Comparison of ENCODE assay signal across 8 mouse cellular contexts in genomic region chr6:108658416-108659201, GRCm38 (mm10). TPM values are rescaled to one million over a fixed set of nuclear protein-coding genes. Genes with fewer than 3 reads are reported as not detected.
A peak's percentile ranks its signal among the peaks of the same experiment; 100 is the strongest.
DNase-seq lines count a peak whose midpoint lies in the region; ATAC-seq and TF ChIP-seq lines count a peak whose summit lies in the region.

No protein-coding gene starts in this region.

- H3K4me1 ChIP-seq in hindbrain, postnatal 0 days (ENCODE audit: insufficient read depth, low read length): peaks cover 6% of the 10 kb centered on the region; the same call in 1 of the 2 replicates
- peaks cover 22% of the 10 kb centered on the region for H3K4me1 ChIP-seq in limb, embryonic 15.5 days
- H3K4me1 ChIP-seq in midbrain, embryonic 15.5 days: peaks cover 22% of the 10 kb centered on the region
- peaks cover 16% of the 10 kb centered on the region for H3K4me1 ChIP-seq in stomach, embryonic 16.5 days (ENCODE audit: control insufficient read depth, insufficient read depth, low read length)

- ATAC-seq in hindbrain, postnatal 0 days: no peak
- ATAC-seq in limb, embryonic 15.5 days (ENCODE audit: insufficient number of reproducible peaks, low FRiP score, low TSS enrichment, low read depth): no peak
- no peak for ATAC-seq in midbrain, embryonic 15.5 days (replicated peaks)
- ATAC-seq in stomach, embryonic 16.5 days (ENCODE audit: insufficient read depth, low FRiP score): no peak

- intact Hi-C loops in gastrocnemius, postnatal 14 days (cut with DNase I; ENCODE audit: low total_unique reads): loop anchor here (10.0 kb wide), 1 partner anchor 84 kb away; no protein-coding TSS in a partner anchor

- no peaks in the 10 kb centered on the region for H3K27me3 ChIP-seq in hindbrain, postnatal 0 days (ENCODE audit: insufficient read depth, low read length)
- 0 out of 2 replicates have a peak, but pooled peaks cover 3% of the 10 kb centered on the region for H3K27me3 ChIP-seq in limb, embryonic 15.5 days
- peaks cover 15% of the 10 kb centered on the region for H3K27me3 ChIP-seq in midbrain, embryonic 15.5 days (replicated peaks)
- H3K27me3 ChIP-seq in stomach, embryonic 16.5 days (ENCODE audit: control insufficient read depth, insufficient read depth, low read length): no peaks in the 10 kb centered on the region

- peak; percentile 68 for DNase-seq in NIH3T3 (ENCODE audit: low read depth)
- peak; percentile 73 for DNase-seq in cerebellum, adult 8-10 months
- peak; percentile 63 for DNase-seq in gastrocnemius, postnatal 14 days
- DNase-seq in hindbrain, postnatal 0 days (ENCODE audit: low spot score): peak; percentile 26
- no peak for DNase-seq in right cerebral cortex, postnatal 14 days

- H3K4me2 ChIP-seq in hindbrain, postnatal 0 days (ENCODE audit: low read depth, low read length): peak overlapping the region; percentile 90
- H3K4me2 ChIP-seq in limb, embryonic 15.5 days: peak overlapping the region; percentile 84
- peak overlapping the region; percentile 99 for H3K4me2 ChIP-seq in midbrain, embryonic 15.5 days
- peak overlapping the region; percentile 86 for H3K4me2 ChIP-seq in stomach, embryonic 16.5 days (ENCODE audit: low read depth, low read length)

- peak overlapping the region; percentile 50 for H3K4me3 ChIP-seq in hindbrain, postnatal 0 days (ENCODE audit: low read length)
- peak overlapping the region; percentile 53 for H3K4me3 ChIP-seq in limb, embryonic 15.5 days
- H3K4me3 ChIP-seq in midbrain, embryonic 15.5 days: peak overlapping the region; percentile 67
- H3K4me3 ChIP-seq in stomach, embryonic 16.5 days (replicated peaks; ENCODE audit: low read length): peak overlapping the region; percentile 78

- WGBS in hindbrain, postnatal 0 days: 3% methylated on average over 31 of the region's 31 CpGs
- WGBS in limb, embryonic 15.5 days: 5% methylated on average over 31 of the region's 31 CpGs
- WGBS in midbrain, embryonic 15.5 days: 3% methylated on average over 31 of the region's 31 CpGs
- 3% methylated on average over 31 of the region's 31 CpGs for WGBS in stomach, embryonic 16.5 days

- peak overlapping the region; percentile 74 for H3K9ac ChIP-seq in hindbrain, postnatal 0 days (replicated peaks; ENCODE audit: low read length)
- H3K9ac ChIP-seq in limb, embryonic 15.5 days: peak overlapping the region; percentile 42
- H3K9ac ChIP-seq in midbrain, embryonic 15.5 days: peak overlapping the region; percentile 76
- peak overlapping the region; percentile 84 for H3K9ac ChIP-seq in stomach, embryonic 16.5 days (ENCODE audit: low read length)

- peak overlapping the region; percentile 94 for H3K27ac ChIP-seq in hindbrain, postnatal 0 days
- peak overlapping the region; percentile 96 for H3K27ac ChIP-seq in limb, embryonic 15.5 days
- H3K27ac ChIP-seq in midbrain, embryonic 15.5 days: peak overlapping the region; percentile 89
- H3K27ac ChIP-seq in stomach, embryonic 16.5 days (ENCODE audit: low read length): peak overlapping the region; percentile 100

- no peaks in the 10 kb centered on the region for H3K36me3 ChIP-seq in hindbrain, postnatal 0 days (ENCODE audit: insufficient read depth, low read length)
- H3K36me3 ChIP-seq in limb, embryonic 15.5 days: no peaks in the 10 kb centered on the region
- H3K36me3 ChIP-seq in midbrain, embryonic 15.5 days (replicated peaks): no peaks in the 10 kb centered on the region
- no peaks in the 10 kb centered on the region for H3K36me3 ChIP-seq in stomach, embryonic 16.5 days (ENCODE audit: control insufficient read depth, insufficient read depth, low read length)

- no peak for TF ChIP-seq CTCF in hindbrain, postnatal 0 days (IDR thresholded peaks at IDR 0.05; ENCODE audit: low read depth)

- no peaks in the 10 kb centered on the region for H3K9me3 ChIP-seq in hindbrain, postnatal 0 days (ENCODE audit: low read length)
- H3K9me3 ChIP-seq in limb, embryonic 15.5 days: no peaks in the 10 kb centered on the region
- H3K9me3 ChIP-seq in midbrain, embryonic 15.5 days: no peaks in the 10 kb centered on the region
- no peaks in the 10 kb centered on the region for H3K9me3 ChIP-seq in stomach, embryonic 16.5 days (replicated peaks; ENCODE audit: control insufficient read depth, low read length)

RNA-seq across cellular contexts. Expression of gene Bhlhe40, which starts 1.8 kb away (rescaled TPM):
- 10 to 100 TPM; 30.2 to 51.0 TPM for total RNA-seq in gastrocnemius, postnatal 14 days (2021)
- total RNA-seq in hindbrain, postnatal 0 days (2014; rRNA removed): 3.8 and 7.7 TPM in 2 replicates
- polyA plus RNA-seq in hindbrain, postnatal 0 days (2015; fragmentation: Nextera tagmentation; extraction: Ambion mirVana): 6.0 and 6.4 TPM in 2 replicates
- polyA plus RNA-seq in limb, embryonic 15.5 days (2015; fragmentation: Nextera tagmentation; extraction: Ambion mirVana): 44.5 and 45.4 TPM in 2 replicates
- 5.3 TPM in 2 replicates for polyA plus RNA-seq in midbrain, embryonic 15.5 days (2015; fragmentation: Nextera tagmentation; extraction: Ambion mirVana)
- 39.6 and 47.5 TPM in 2 replicates for polyA plus RNA-seq in stomach, embryonic 16.5 days (2015; fragmentation: Nextera tagmentation; extraction: Ambion mirVana)
